Mouse (Mus musculus): ENCODE results near the gene Tmem198. TPM values are rescaled to one million over a fixed set of nuclear protein-coding genes. Genes with fewer than 3 reads are reported as not detected.

Tmem198 gene
- total and polyA plus RNA-seq, 2 experiments from 2014 or later: 49.4 to 52.4 TPM

GRCm38 (mm10) chr1:75533325-75534252 lies 54.3 kb downstream of the Tmem198 start:
- H3K27ac ChIP-seq (ENCODE audit: low read depth, low read length): no peak overlapping the region
- H3K9me3 ChIP-seq (ENCODE audit: low read length): no peaks in the 10 kb centered on the region
- ATAC-seq (ENCODE audit: low FRiP score) (no peak), DNase-seq (ENCODE audit: low spot score) (no peak)
- no peak overlapping the region for H3K4me3 ChIP-seq (ENCODE audit: low read depth, low read length)
- TF ChIP-seq CTCF (IDR thresholded peaks at IDR 0.05): no peak
- no peak overlapping the region for H3K4me2 ChIP-seq (ENCODE audit: low read depth, low read length, poor library complexity, severe bottlenecking)
- H3K9ac ChIP-seq (replicated peaks; ENCODE audit: low read length, poor library complexity, severe bottlenecking): no peak overlapping the region
- H3K4me1 ChIP-seq (ENCODE audit: insufficient read depth, low read length): no peaks in the 10 kb centered on the region
- H3K36me3 ChIP-seq (ENCODE audit: insufficient read depth, low read length): peaks cover 66% of the 10 kb centered on the region
- no peaks in the 10 kb centered on the region for H3K27me3 ChIP-seq (ENCODE audit: insufficient read depth, low read length)
- 91% methylated on average over 19 of the region's 19 CpGs for WGBS

Other genes starting within 250 kb of the Tmem198 start
- not detected in 2 replicates for gene A630095N17Rik, start 247.4 kb upstream of the Tmem198 start, total RNA-seq (2014; rRNA removed)
- gene A630095N17Rik, start 247.4 kb upstream of the Tmem198 start, polyA plus RNA-seq (2015; fragmentation: Nextera tagmentation; extraction: Ambion mirVana): not detected in 2 replicates
- gene Dnajb2, start 243.1 kb upstream of the Tmem198 start, total RNA-seq (2014; rRNA removed): 43.6 and 46.7 TPM in 2 replicates
- gene Dnajb2, start 243.1 kb upstream of the Tmem198 start, polyA plus RNA-seq (2015; fragmentation: Nextera tagmentation; extraction: Ambion mirVana): 61.7 and 65.1 TPM in 2 replicates
- 116 and 127 TPM in 2 replicates for gene Ptprn, start 215.0 kb upstream of the Tmem198 start, total RNA-seq (2014; rRNA removed)
- gene Ptprn, start 215.0 kb upstream of the Tmem198 start, polyA plus RNA-seq (2015; fragmentation: Nextera tagmentation; extraction: Ambion mirVana): 51.4 and 52.2 TPM in 2 replicates
- 302 and 332 TPM in 2 replicates for gene Resp18, start 201.1 kb upstream of the Tmem198 start, total RNA-seq (2014; rRNA removed)
- gene Resp18, start 201.1 kb upstream of the Tmem198 start, polyA plus RNA-seq (2015; fragmentation: Nextera tagmentation; extraction: Ambion mirVana): 409 and 416 TPM in 2 replicates
- 145 TPM in 2 replicates for gene Dnpep, start 161.5 kb upstream of the Tmem198 start, total RNA-seq (2014; rRNA removed)
- 128 and 139 TPM in 2 replicates for gene Dnpep, start 161.5 kb upstream of the Tmem198 start, polyA plus RNA-seq (2015; fragmentation: Nextera tagmentation; extraction: Ambion mirVana)
- 1.9 and 2.6 TPM in 2 replicates for gene Des, start 119.2 kb upstream of the Tmem198 start, total RNA-seq (2014; rRNA removed)
- gene Des, start 119.2 kb upstream of the Tmem198 start, polyA plus RNA-seq (2015; fragmentation: Nextera tagmentation; extraction: Ambion mirVana): 1.4 and 1.6 TPM in 2 replicates
- 62.9 and 70.6 TPM in 2 replicates for gene Speg, start 104.2 kb upstream of the Tmem198 start, total RNA-seq (2014; rRNA removed)
- 22.0 and 23.7 TPM in 2 replicates for gene Speg, start 104.2 kb upstream of the Tmem198 start, polyA plus RNA-seq (2015; fragmentation: Nextera tagmentation; extraction: Ambion mirVana)
- 77.1 and 94.9 TPM in 2 replicates for gene Gmppa, start 43.6 kb upstream of the Tmem198 start, total RNA-seq (2014; rRNA removed)
- 67.4 and 76.1 TPM in 2 replicates for gene Gmppa, start 43.6 kb upstream of the Tmem198 start, polyA plus RNA-seq (2015; fragmentation: Nextera tagmentation; extraction: Ambion mirVana)
- gene Asic4, start 29.1 kb upstream of the Tmem198 start, total RNA-seq (2014; rRNA removed): 180 and 188 TPM in 2 replicates
- gene Asic4, start 29.1 kb upstream of the Tmem198 start, polyA plus RNA-seq (2015; fragmentation: Nextera tagmentation; extraction: Ambion mirVana): 54.8 and 60.0 TPM in 2 replicates
- gene Chpf, start 225 bp upstream of the Tmem198 start, total RNA-seq (2014; rRNA removed): 125 and 132 TPM in 2 replicates
- 60.0 and 60.8 TPM in 2 replicates for gene Chpf, start 225 bp upstream of the Tmem198 start, polyA plus RNA-seq (2015; fragmentation: Nextera tagmentation; extraction: Ambion mirVana)
- gene Obsl1, start 26.9 kb downstream of the Tmem198 start, total RNA-seq (2014; rRNA removed): 40.7 and 45.9 TPM in 2 replicates
- 24.2 TPM in 2 replicates for gene Obsl1, start 26.9 kb downstream of the Tmem198 start, polyA plus RNA-seq (2015; fragmentation: Nextera tagmentation; extraction: Ambion mirVana)
- 30.9 and 33.3 TPM in 2 replicates for gene Inha, start 27.5 kb downstream of the Tmem198 start, total RNA-seq (2014; rRNA removed)
- gene Inha, start 27.5 kb downstream of the Tmem198 start, polyA plus RNA-seq (2015; fragmentation: Nextera tagmentation; extraction: Ambion mirVana): 22.5 and 23.2 TPM in 2 replicates
- gene Stk11ip, start 42.0 kb downstream of the Tmem198 start, total RNA-seq (2014; rRNA removed): 28.8 and 32.7 TPM in 2 replicates
- gene Stk11ip, start 42.0 kb downstream of the Tmem198 start, polyA plus RNA-seq (2015; fragmentation: Nextera tagmentation; extraction: Ambion mirVana): 15.6 and 16.9 TPM in 2 replicates
- gene Slc4a3, start 66.7 kb downstream of the Tmem198 start, total RNA-seq (2014; rRNA removed): 172 and 179 TPM in 2 replicates
- gene Slc4a3, start 66.7 kb downstream of the Tmem198 start, polyA plus RNA-seq (2015; fragmentation: Nextera tagmentation; extraction: Ambion mirVana): 108 and 111 TPM in 2 replicates